Mouse (Mus musculus) heart, postnatal 36 days (tissue): ENCODE data around the gene Vmn1r130. TPM values are rescaled to one million over a fixed set of nuclear protein-coding genes. Genes with fewer than 3 reads are reported as not detected.
"Not testable (repeated sequence)": the region's sequence is repeated elsewhere in the genome, so short reads cannot be mapped to it uniquely, and the experiment has no call there.

Experiments used
- DNase-seq, 2 experiments: peaks; one replicate each; pipeline ENCODE4 v3.0.0; 2021 to 2022
- intact Hi-C: fragments of 180-260 bp; cut with DNase I; formaldehyde crosslinking; loops from one replicate; pipeline ENCODE4 v1.15.1; 2025
- total RNA-seq, 2 experiments: library from RNA; stranded (reverse); gene quantifications; 2 replicates each; pipeline ENCODE4 v1.2.3; 2021

Gene Vmn1r130
- not detected for total RNA-seq

DNA sequence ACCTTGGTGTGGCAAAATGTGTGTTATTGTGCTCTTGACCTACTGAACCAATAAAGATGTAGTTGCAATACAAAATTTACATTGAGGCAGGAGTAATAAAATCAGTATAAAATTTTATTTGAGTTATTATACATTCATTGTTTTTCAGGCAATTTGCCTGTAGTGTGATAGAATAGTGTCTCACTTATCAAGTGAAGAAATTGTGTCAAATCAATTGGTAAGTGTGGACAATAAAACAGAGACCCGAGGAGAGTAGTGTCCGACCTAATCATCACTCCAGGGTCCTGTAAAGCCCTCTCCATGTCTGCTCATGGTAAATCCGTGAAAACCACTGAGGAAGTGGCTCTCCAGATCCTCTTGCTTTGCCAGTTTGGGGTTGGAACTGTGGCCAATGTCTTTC lies at the start of gene Vmn1r130:
Gene Vmn1r130, plus strand, starts transcription at position 301 of the 400 bp plus-strand sequence.
- DNase-seq, intact Hi-C loops: not testable (repeated sequence)

DNA sequence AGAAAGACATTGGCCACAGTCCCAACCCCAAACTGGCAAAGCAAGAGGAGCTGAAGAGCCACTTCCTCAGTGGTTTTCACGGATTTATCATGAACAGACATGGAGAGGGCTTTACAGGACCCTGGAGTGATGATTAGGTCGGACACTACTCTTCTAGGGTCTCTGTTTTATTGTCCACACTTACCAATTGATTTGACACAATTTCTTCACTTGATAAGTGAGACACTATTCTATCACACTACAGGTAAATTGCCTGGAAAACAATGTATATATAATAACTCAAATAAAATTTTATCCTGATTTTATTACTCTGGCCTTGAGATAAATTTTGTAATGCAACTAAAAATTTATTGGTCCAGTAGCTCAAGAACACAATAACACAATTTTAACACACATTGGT lies 34.4 kb downstream of the Vmn1r130 start, which contains the start of gene Vmn1r131:
Gene Vmn1r131, minus strand, starts transcription at position 101 of the 400 bp plus-strand sequence.
- intact Hi-C loops, DNase-seq: not testable (repeated sequence)

Other genes with a start within 250 kb of the Vmn1r130 start
- not detected for gene Vmn1r125, start 239.6 kb upstream of the Vmn1r130 start, total RNA-seq
- not detected for gene Vmn1r126, start 210.3 kb upstream of the Vmn1r130 start, total RNA-seq
- not detected for gene Vmn1r127, start 191.9 kb upstream of the Vmn1r130 start, total RNA-seq
- gene Vmn1r128, start 162.4 kb upstream of the Vmn1r130 start, total RNA-seq = not detected
- not detected for gene Vmn1r129, start 150.5 kb upstream of the Vmn1r130 start, total RNA-seq
- not detected for gene Gm6882, start 79.0 kb upstream of the Vmn1r130 start, total RNA-seq
- gene Vmn1r131, start 34.3 kb downstream of the Vmn1r130 start, total RNA-seq = not detected
- not detected for gene Vmn1r132, start 102.3 kb downstream of the Vmn1r130 start, total RNA-seq
- gene Gm4175, start 249.7 kb downstream of the Vmn1r130 start, total RNA-seq = not detected